Mouse (Mus musculus) myocyte (in vitro differentiated cells): ENCODE data around the gene Klhdc4.

ENCODE experiments used
- CEBPB ChIP-seq: IDR thresholded peaks from 2 replicates; pipeline ENCODE4 v1.6.1; 2011; ENCODE audit warnings: mild to moderate bottlenecking, moderate library complexity; ENCODE audit not compliant: poor library complexity, insufficient read depth, severe bottlenecking
- MYOD1 ChIP-seq, 3 experiments: IDR thresholded peaks; one replicate each; pipeline ENCODE4 v1.6.1; 2011; ENCODE audit warnings: control low read depth in 2 of 3, low read depth in 2 of 3, mild to moderate bottlenecking in 2 of 3, moderate library complexity in 1 of 3; ENCODE audit not compliant: insufficient read length in 2 of 3, control insufficient read depth in 1 of 3
- POLR2A ChIP-seq: IDR thresholded peaks from one replicate; pipeline ENCODE4 v1.6.1; 2011; ENCODE audit warnings: low read depth, mild to moderate bottlenecking, control low read depth, moderate library complexity; ENCODE audit not compliant: insufficient read length
- TCF3 ChIP-seq: IDR thresholded peaks from one replicate; pipeline ENCODE4 v1.6.1; 2011; ENCODE audit warnings: low read depth, control low read depth; ENCODE audit not compliant: insufficient read length
- USF1 ChIP-seq: IDR thresholded peaks from one replicate; pipeline ENCODE4 v1.6.1; 2011; ENCODE audit warnings: low read depth, mild to moderate bottlenecking, control low read depth, moderate library complexity

DNA sequence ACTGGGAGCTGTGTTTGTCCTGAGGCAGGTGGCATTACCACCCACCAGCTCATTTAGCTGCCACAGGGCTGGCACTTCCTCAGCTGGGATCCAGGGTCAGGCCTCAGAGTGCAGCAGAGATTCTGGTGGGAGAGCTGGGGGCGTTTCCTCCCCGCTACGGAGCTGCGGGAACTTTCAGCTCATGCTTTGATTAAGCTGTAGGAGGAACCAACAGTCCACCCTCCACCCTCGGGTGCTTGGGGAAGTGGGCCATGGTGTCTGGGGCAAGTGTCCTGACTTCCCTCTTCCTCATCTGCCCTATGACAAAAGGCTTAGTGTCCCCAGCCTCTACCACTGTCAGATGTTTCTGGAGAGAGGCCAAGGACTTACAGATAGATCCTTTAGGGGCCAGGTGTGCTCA is 47.8 kb upstream of the Klhdc4 start:
- TF ChIP-seq TCF3 (no peak), POLR2A (peak; percentile 37), CEBPB (no peak), USF1 (no peak), MYOD1 (IDR thresholded peaks at IDR 0.05; ENCODE audit: control insufficient read depth in 1 of 3, insufficient read length in 2 of 3, low read depth in 2 of 3) (no peak)
